Mouse (Mus musculus) lung, embryonic 16.5 days (tissue): ENCODE data around the gene Ccdc158. TPM values are rescaled to one million over a fixed set of nuclear protein-coding genes. Genes with fewer than 3 reads are reported as not detected.

Experiments
- ATAC-seq: fragments of 200-750 bp; cut with Nextera tagmentation; 2 replicates; pipeline ENCODE4 v1.8.0; 2017; ENCODE audit warnings: low read depth, mild to moderate bottlenecking, moderate library complexity
- H3K27ac ChIP-seq: fragments of 300-500 bp; sonication (generic); 2 replicates; pipeline ENCODE4 v1.5.1; 2014; ENCODE audit warnings: mild to moderate bottlenecking, control low read depth, low read length
- H3K27me3 ChIP-seq: fragments of 300-500 bp; sonication (generic); 2 replicates; pipeline ENCODE4 v1.6.1; 2014; ENCODE audit warnings: low read depth, low read length, mixed read lengths; ENCODE audit not compliant: control insufficient read depth, insufficient read depth
- H3K36me3 ChIP-seq: fragments of 300-500 bp; sonication (generic); 2 replicates; pipeline ENCODE4 v1.6.1; 2014; ENCODE audit warnings: low read length; ENCODE audit not compliant: control insufficient read depth, insufficient read depth
- H3K4me1 ChIP-seq: fragments of 300-500 bp; sonication (generic); replicated peaks from 2 replicates; pipeline ENCODE4 v1.6.1; 2014; ENCODE audit warnings: low read length, mixed read lengths; ENCODE audit not compliant: control insufficient read depth, insufficient read depth
- H3K4me2 ChIP-seq: fragments of 300-500 bp; sonication (generic); 2 replicates; pipeline ENCODE4 v1.6.1; 2014; ENCODE audit warnings: low read depth, low read length, control low read depth
- H3K4me3 ChIP-seq: fragments of 300-500 bp; sonication (generic); 2 replicates; pipeline ENCODE4 v1.5.1; 2014; ENCODE audit warnings: mild to moderate bottlenecking, low read length, control low read depth
- H3K9ac ChIP-seq: fragments of 300-500 bp; sonication (generic); 2 replicates; pipeline ENCODE4 v1.6.1; 2014; ENCODE audit warnings: low read length, control low read depth
- H3K9me3 ChIP-seq: fragments of 300-500 bp; sonication (generic); 2 replicates; pipeline ENCODE4 v1.6.1; 2016; ENCODE audit warnings: low read length; ENCODE audit not compliant: control insufficient read depth
- WGBS: fragments of 180-500 bp; shearing (Covaris S2); extraction: QIAGEN DNeasy Blood & Tissue Kit; methylation state at CpG from one replicate; pipeline ENCODE4 v1.1.7; 2014; 5-methylcytosine and 5-hydroxymethylcytosine counted together
- polyA plus RNA-seq: library from polyadenylated mRNA; unstranded; fragments of >200 nt; fragmentation: Nextera tagmentation; extraction: Ambion mirVana; gene quantifications from 2 replicates; pipeline ENCODE4 v1.2.1, GENCODE M21; 2015

Ccdc158 gene
- polyA plus RNA-seq, 1 experiment from 2014 or later: 3.3 TPM

DNA sequence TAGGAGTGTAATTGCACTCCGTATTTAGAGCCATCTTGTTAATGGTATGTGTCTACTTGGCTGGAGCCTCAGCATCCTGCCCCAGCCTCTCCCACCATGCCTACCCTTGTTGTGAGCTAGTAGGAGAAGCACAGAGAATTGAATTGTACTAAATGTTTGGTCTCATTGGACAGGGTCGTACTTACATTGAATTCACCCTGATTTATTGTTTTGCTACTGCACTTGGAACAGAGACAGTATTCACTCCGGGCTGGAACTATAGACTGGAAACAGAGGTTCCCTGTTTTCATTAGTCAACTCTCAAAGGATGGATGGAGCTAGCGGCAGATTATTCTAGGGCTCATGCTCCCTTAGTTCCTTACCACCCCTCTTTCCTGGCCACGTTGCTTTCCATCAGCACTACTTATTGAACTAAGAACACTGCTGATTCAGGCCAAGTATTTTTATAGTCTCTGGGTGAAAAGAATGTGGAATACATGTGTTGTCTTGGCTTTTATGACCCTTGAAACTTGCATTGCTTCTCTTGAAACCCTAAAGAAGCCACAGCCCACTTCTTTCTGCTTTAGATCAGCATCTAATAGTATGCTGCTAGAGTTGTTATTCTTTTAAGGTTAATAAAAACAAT lies 36.7 kb upstream of the Ccdc158 start:
- H3K4me1 ChIP-seq: peaks cover 23% of the 10 kb centered on the region

DNA sequence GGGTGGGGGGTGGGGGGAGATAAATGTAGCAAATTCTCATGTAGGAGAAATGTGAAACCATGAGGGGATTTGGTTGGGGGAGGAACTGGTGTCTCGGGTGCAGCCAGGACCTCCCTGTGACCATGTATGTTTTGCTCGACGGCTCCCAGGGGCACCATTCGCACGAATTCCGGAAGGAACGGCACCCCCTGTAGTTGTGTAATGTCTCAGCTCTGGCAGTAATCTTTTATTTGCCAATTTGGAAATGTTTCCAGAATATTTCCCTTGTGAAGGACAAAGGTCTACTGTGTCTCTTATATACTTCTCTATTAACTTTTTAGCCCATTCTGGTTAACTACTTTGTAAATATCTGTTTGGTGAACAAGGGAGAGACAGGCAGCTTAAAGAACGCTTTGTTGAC lies 35.7 kb upstream of the Ccdc158 start:
- H3K36me3 ChIP-seq: no peaks in the 10 kb centered on the region
- H3K27me3 ChIP-seq: no peaks in the 10 kb centered on the region
- no peak overlapping the region for H3K9ac ChIP-seq
- H3K4me2 ChIP-seq: no peak overlapping the region
- 27% methylated on average over 8 of the region's 8 CpGs for WGBS
- H3K9me3 ChIP-seq: no peaks in the 10 kb centered on the region
- no peak overlapping the region for H3K4me3 ChIP-seq
- peak overlapping the region; percentile 80 for H3K27ac ChIP-seq
- peak; percentile 62 for ATAC-seq
- peaks cover 23% of the 10 kb centered on the region for H3K4me1 ChIP-seq

More for the DNA sequence above, 36.7 kb upstream of the Ccdc158 start:
- Histone ChIP-seq H3K36me3 (no peaks in the 10 kb centered on the region), H3K4me2 (no peak overlapping the region), H3K9ac (no peak overlapping the region), H3K4me3 (no peak overlapping the region), H3K27ac (peak overlapping the region; percentile 80), H3K9me3 (no peaks in the 10 kb centered on the region), H3K27me3 (no peaks in the 10 kb centered on the region)
- ATAC-seq: no peak
- 73% methylated on average over 5 of the region's 5 CpGs for WGBS

DNA sequence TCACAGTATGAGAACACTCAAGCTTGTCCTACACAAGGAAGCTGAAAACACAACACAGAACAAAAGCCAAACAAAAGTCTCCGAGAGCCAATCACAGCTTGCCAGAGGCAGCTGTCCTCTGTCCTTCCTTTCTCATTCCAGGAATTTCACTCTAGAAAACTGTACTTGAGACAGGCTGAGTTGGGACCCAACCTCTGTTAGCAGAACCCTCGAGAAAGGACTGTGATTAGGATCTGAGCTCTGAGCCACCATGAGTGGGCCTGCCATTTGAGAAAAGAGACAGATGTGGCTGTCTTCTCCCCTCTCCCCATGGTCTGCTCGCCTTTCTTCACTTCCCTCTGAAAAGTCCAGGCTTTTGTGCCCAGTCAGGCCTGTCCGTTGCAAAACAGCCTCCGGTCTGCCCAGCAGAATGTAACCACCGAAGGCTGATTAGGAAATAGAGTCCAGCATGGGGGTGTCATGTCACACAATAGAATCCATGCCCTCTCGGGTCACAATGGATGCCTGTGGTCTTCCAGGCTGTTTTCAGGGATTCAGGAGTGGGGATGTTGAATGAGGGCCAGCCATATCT lies 32.9 kb upstream of the Ccdc158 start:
- Histone ChIP-seq H3K9ac (no peak overlapping the region; the same call in 1 of the 2 replicates), H3K27ac (peak overlapping the region; percentile 77), H3K4me2 (no peak overlapping the region), H3K4me3 (no peak overlapping the region), H3K36me3 (no peaks in the 10 kb centered on the region), H3K4me1 (peaks cover 23% of the 10 kb centered on the region), H3K9me3 (no peaks in the 10 kb centered on the region), H3K27me3 (no peaks in the 10 kb centered on the region)
- 36% methylated on average over 7 of the region's 7 CpGs for WGBS
- ATAC-seq: peak; percentile 75

DNA sequence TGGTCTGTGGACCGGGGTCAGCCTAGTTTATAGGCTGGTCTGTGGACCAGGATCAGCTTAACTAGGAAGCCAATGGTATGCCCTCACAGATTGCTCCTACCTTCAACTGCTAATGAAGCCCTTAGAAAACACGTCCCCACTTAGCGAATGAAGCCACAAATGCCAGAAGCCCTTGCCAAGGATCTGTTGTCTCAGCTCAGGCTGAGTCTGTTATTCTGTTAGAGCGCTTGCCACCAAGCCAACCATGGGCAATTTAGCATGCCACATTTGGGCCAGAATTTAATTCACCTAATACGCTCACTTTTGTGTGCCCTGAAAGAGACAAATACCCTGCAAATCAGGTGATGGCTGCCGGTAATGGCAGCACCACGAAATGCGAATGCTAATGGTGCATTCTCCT lies 28.6 kb upstream of the Ccdc158 start:
- Histone ChIP-seq H3K9ac (no peak overlapping the region), H3K27me3 (no peaks in the 10 kb centered on the region), H3K27ac (no peak overlapping the region), H3K4me1 (peaks cover 16% of the 10 kb centered on the region), H3K36me3 (no peaks in the 10 kb centered on the region), H3K9me3 (no peaks in the 10 kb centered on the region), H3K4me2 (no peak overlapping the region), H3K4me3 (no peak overlapping the region)
- 86% methylated on average over 8 of the region's 8 CpGs for WGBS
- no peak for ATAC-seq

DNA sequence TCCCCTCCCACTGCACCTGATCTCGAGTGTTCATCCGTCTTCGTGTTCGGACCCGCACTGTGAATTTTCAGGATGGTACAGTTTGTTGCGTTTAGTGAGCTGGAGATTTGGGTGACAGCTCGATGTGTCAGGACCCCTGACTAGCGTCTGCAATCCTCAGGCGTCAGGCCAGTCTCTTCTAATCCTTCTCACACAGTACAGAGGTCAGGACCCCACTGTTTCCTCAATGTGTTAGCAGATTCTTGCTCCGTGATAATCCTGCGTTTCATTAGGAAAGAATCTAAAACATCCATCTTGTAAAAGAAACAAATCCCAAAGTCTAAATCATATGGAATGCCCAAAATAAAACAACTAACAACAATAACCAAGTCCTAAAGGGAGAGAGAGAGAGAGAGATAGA lies 26.7 kb upstream of the Ccdc158 start:
- Histone ChIP-seq H3K9ac (no peak overlapping the region), H3K4me3 (no peak overlapping the region), H3K27ac (no peak overlapping the region), H3K4me2 (no peak overlapping the region), H3K4me1 (peaks cover 18% of the 10 kb centered on the region), H3K27me3 (no peaks in the 10 kb centered on the region), H3K36me3 (no peaks in the 10 kb centered on the region), H3K9me3 (no peaks in the 10 kb centered on the region)
- ATAC-seq: peak; percentile 82
- 36% methylated on average over 11 of the region's 11 CpGs for WGBS

DNA sequence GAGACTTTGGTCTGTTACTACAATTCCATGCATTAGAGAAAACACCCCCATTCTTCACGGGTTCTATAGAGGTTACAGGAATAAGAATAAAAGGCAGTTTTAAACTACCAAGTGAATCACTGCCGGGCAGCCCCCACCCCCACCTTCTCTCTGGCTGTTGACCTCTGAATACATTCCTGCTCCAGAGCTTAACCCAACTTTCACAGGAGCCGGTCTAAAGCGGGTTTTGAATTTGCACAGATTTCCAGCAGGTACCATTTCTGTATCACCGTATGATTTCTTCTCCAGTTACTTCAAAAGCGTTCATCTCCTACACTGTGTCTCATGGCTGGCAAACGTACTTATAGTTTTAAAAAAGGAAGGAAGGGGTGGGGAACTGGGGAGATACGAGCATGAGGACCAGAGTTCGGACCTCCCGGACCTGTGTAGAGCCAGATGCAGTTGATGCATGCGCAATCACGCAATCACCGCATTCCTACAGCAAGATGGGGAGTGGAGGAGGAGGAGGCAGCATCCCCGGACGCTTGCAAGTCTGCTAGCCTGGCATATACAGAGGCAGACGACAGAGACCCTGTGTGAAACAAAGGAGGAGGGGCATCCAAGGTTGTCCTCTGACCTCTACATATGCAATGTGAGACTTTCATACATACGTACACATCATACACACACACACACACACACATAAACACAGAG lies 23.9 kb upstream of the Ccdc158 start:
- H3K4me3 ChIP-seq: no peak overlapping the region
- no peak overlapping the region; the same call in 1 of the 2 replicates for H3K9ac ChIP-seq
- H3K9me3 ChIP-seq: no peaks in the 10 kb centered on the region
- peaks cover 24% of the 10 kb centered on the region for H3K4me1 ChIP-seq
- ATAC-seq: no peak
- no peaks in the 10 kb centered on the region for H3K36me3 ChIP-seq
- no peak overlapping the region for H3K27ac ChIP-seq
- H3K27me3 ChIP-seq: no peaks in the 10 kb centered on the region
- WGBS: 22% methylated on average over 17 of the region's 17 CpGs
- peak overlapping the region; percentile 35; the same call in 1 of the 2 replicates for H3K4me2 ChIP-seq

DNA sequence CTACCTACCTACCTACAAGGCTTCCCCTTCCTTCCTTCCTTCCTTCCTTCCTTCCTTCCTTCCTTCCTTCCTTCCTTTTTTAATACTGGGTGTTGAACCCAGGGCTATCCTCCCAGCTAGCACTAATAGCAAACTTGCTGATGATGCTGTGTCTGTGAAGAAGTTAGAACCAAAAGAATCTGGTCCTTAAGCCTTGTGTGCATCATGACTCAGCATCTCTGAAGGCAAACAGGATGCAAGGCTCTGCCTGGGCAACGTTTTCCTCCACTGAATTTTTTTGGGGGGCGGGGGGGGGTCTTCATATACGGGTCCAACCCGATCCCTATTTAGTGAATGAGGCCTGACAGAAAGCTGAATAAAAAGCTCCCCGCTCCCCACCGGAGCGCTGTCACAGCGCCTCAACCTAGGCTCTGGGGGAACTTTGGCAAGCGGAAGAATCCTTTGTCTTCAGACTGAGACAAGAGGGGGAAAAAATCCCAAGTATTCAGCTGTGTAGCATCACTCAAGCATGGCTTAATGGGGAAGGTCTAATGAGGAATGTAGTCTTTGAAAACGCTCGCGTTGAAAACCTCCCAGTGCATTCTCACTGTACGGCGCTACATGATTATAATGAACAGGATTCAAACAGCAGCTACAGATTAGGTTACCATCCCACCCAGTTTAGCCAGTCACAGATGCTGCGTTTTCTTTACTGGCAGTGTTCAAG lies 23.2 kb upstream of the Ccdc158 start:
- 7% methylated on average over 15 of the region's 15 CpGs for WGBS

DNA sequence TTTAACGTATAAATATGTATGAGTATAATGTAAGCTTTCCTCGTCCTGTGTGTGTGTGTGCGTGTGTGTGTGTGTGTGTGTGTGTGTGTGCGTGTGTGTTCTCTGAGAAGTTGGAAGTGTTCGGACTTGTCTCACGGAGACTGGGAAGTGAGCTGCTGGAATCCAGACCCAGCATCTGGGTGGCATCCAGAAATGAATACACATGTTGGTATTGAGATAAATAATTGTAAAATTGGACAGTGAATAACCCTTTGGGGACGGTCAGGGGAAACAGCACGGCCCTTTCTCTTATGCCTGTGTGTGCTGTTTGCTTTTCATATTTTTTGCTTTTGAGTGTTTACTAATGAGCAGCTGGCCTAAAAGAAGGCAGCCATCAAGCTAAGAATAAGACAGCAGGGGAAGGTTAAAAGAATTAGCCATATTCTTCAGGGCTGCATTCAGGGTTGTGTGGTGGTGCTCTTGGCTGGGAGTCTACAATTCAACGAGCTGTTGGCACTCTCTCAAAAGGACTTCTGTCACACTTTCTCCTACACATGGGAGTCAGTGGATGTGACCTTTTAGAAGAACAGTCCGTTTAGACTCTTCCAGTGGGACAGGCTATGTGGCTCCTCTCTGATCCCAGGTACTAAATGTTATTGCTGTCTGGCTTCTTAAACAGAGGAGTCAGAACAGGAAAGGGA lies 19.4 kb upstream of the Ccdc158 start:
- ATAC-seq: peak; percentile 63
- WGBS: 47% methylated on average over 10 of the region's 10 CpGs
- Histone ChIP-seq H3K4me1 (peaks cover 23% of the 10 kb centered on the region), H3K36me3 (no peaks in the 10 kb centered on the region), H3K9me3 (no peaks in the 10 kb centered on the region), H3K27me3 (no peaks in the 10 kb centered on the region), H3K9ac (no peak overlapping the region), H3K4me3 (no peak overlapping the region), H3K27ac (peak overlapping the region; percentile 75), H3K4me2 (no peak overlapping the region)

More for the DNA sequence above, 23.2 kb upstream of the Ccdc158 start:
- H3K4me1 ChIP-seq: peaks cover 24% of the 10 kb centered on the region
- H3K9ac ChIP-seq: peak overlapping the region; percentile 14; the same call in 1 of the 2 replicates
- no peaks in the 10 kb centered on the region for H3K27me3 ChIP-seq
- no peaks in the 10 kb centered on the region for H3K36me3 ChIP-seq
- H3K4me3 ChIP-seq: no peak overlapping the region
- ATAC-seq: no peak
- H3K27ac ChIP-seq: no peak overlapping the region
- no peaks in the 10 kb centered on the region for H3K9me3 ChIP-seq
- H3K4me2 ChIP-seq: peak overlapping the region; percentile 35
